Mouse (Mus musculus): ENCODE data around the gene Hadha.

Hadha gene

GRCm38 (mm10) chr5:30112533-30113068 is 42.4 kb downstream of the Hadha start:
- no peak for DNase-seq (ENCODE audit: low read depth, low spot score)

- no peak for DNase-seq (ENCODE audit: low read depth, low spot score)
These were observed 43.2 kb downstream of the Hadha start for GRCm38 (mm10) chr5:30111771-30112170.

GRCm38 (mm10) chr5:30111126-30111525 is 43.8 kb downstream of the Hadha start:
- no peak for DNase-seq (ENCODE audit: low read depth, low spot score)

- DNase-seq (ENCODE audit: low read depth, low spot score): no peak
These were observed 44.4 kb downstream of the Hadha start for GRCm38 (mm10) chr5:30110371-30111060.

- no peak for DNase-seq (ENCODE audit: low read depth, low spot score)
These were observed 45.1 kb downstream of the Hadha start for GRCm38 (mm10) chr5:30109899-30110298.

- no peak for DNase-seq (ENCODE audit: low read depth, low spot score)
These were observed 46.7 kb downstream of the Hadha start for GRCm38 (mm10) chr5:30108233-30108632.

GRCm38 (mm10) chr5:30107611-30108041 is 47.3 kb downstream of the Hadha start:
- no peak for DNase-seq (ENCODE audit: low read depth, low spot score)

GRCm38 (mm10) chr5:30107186-30107585 is 47.8 kb downstream of the Hadha start:
- no peak for DNase-seq (ENCODE audit: low read depth, low spot score)

- no peak for DNase-seq (ENCODE audit: low read depth, low spot score)
These were observed 48.2 kb downstream of the Hadha start for GRCm38 (mm10) chr5:30106756-30107155.

GRCm38 (mm10) chr5:30105668-30106300 is 49.2 kb downstream of the Hadha start, which contains the start of gene 3110082J24Rik:
3110082J24Rik (minus strand) TSS chr5:30106086.
- DNase-seq (ENCODE audit: low read depth, low spot score): no peak

GRCm38 (mm10) chr5:30104841-30105667 is 49.9 kb downstream of the Hadha start, which contains the start of gene Garem2:
Garem2 (plus strand) TSS chr5:30105161.
- no peak for DNase-seq (ENCODE audit: low read depth, low spot score)

GRCm38 (mm10) chr5:30104339-30104738 is 50.6 kb downstream of the Hadha start:
- DNase-seq (ENCODE audit: low read depth, low spot score): no peak

GRCm38 (mm10) chr5:30103340-30103739 is 51.6 kb downstream of the Hadha start:
- no peak for DNase-seq (ENCODE audit: low read depth, low spot score)

- no peak for DNase-seq (ENCODE audit: low read depth, low spot score)
These were observed 56.7 kb downstream of the Hadha start for GRCm38 (mm10) chr5:30098260-30098659.

GRCm38 (mm10) chr5:30095731-30096130 is 59.2 kb downstream of the Hadha start:
- DNase-seq (ENCODE audit: low read depth, low spot score): no peak

- no peak for DNase-seq (ENCODE audit: low read depth, low spot score)
These were observed 60.6 kb downstream of the Hadha start for GRCm38 (mm10) chr5:30094399-30094798.

- no peak for DNase-seq (ENCODE audit: low read depth, low spot score)
These were observed 62.3 kb downstream of the Hadha start for GRCm38 (mm10) chr5:30092701-30093100.

GRCm38 (mm10) chr5:30072825-30073821 is 81.8 kb downstream of the Hadha start, which contains the start of gene Tyms:
Tyms (minus strand) TSS chr5:30073617.
- peak; percentile 70 for DNase-seq (ENCODE audit: low read depth, low spot score)

- DNase-seq (ENCODE audit: low read depth, low spot score): no peak
These were observed 82.6 kb downstream of the Hadha start for GRCm38 (mm10) chr5:30072377-30072776.

GRCm38 (mm10) chr5:30071677-30072076 is 83.3 kb downstream of the Hadha start:
- DNase-seq (ENCODE audit: low read depth, low spot score): no peak
